Mouse (Mus musculus): ENCODE measurements at regions not wholly inside any gene's neighbourhood (a gene's known extent, or its start where the extent isn't known, plus 50 kb on each side); places are given as distances from the start of the nearest gene placed in this dataset.

DNA sequence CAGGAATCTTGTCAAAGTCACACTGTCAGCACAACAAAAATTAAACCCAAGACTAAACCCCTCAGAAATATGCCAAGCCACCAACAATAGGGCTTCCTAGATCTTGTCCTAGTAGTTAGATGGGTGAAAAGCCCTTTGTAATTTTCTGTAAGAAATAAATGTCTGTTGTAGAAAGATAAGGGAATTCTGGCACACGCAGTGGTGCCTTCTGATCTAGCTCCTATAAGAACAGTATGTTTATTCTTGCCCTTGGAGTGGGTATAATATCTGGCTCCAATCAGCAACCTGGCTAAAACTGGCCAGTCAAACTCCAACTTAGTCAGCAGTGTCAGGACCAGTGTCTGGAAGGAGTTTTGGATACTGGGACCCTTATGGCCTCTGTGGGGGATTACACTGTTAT, 215.2 kb upstream of the Hs6st1 start:
- TF ChIP-seq POLR2A (IDR thresholded peaks at IDR 0.05; ENCODE audit: low read depth, low read length) (no peak), CTCF (IDR thresholded peaks at IDR 0.05; ENCODE audit: extremely low read depth, insufficient read depth, insufficient read length, insufficient replicate concordance) (no peak)
